ENCODE assay signal across 8 mouse cellular contexts in genomic region chr5:24841662-24842273, GRCm38 (mm10). TPM values are rescaled to one million over a fixed set of nuclear protein-coding genes. Genes with fewer than 3 reads are reported as not detected.
DNase-seq lines count a peak whose midpoint lies in the region; TF ChIP-seq lines count a peak whose summit lies in the region.

No protein-coding gene starts in this region.

- H3K9me3 ChIP-seq in megakaryocyte, embryonic 14.5 days: peaks cover 13% of the 10 kb centered on the region

- no peaks in the 10 kb centered on the region for H3K36me3 ChIP-seq in thymus, adult 2 months (ENCODE audit: control insufficient read depth, insufficient read depth, low read length)
- peaks cover 16% of the 10 kb centered on the region for H3K36me3 ChIP-seq in megakaryocyte, embryonic 14.5 days (replicated peaks; ENCODE audit: low read length)

- intact Hi-C loops in left cerebral cortex, postnatal 14 days (cut with DNase I): no loop called here

- TF ChIP-seq POLR2A in cerebellum, adult 2 months (IDR thresholded peaks at IDR 0.05; ENCODE audit: borderline replicate concordance, insufficient read depth, low read length): no peak
- no peak for TF ChIP-seq POLR2A in thymus, adult 2 months (IDR thresholded peaks at IDR 0.05; ENCODE audit: control insufficient read depth, extremely low read depth, insufficient read depth, low read length, poor library complexity)

- no peak for TF ChIP-seq CTCF in cerebellum, adult 2 months (IDR thresholded peaks at IDR 0.05; ENCODE audit: borderline replicate concordance, insufficient read depth, low read depth, low read length)
- no peak for TF ChIP-seq CTCF in thymus, adult 2 months (IDR thresholded peaks at IDR 0.05; ENCODE audit: borderline replicate concordance, control insufficient read depth, extremely low read depth, insufficient read depth, low read length, poor library complexity)

- no peak for DNase-seq in cerebellum, adult 2 months
- no peak for DNase-seq in cerebellum, adult 8-10 months
- DNase-seq in thymus, adult 2 months: no peak
- DNase-seq in thymus, postnatal 14 days: no peak
- DNase-seq in frontal cortex, postnatal 25 days (ENCODE audit: low spot score in 2 of 2): peak; percentile 22 to 34
- DNase-seq in left cerebral cortex, postnatal 14 days (ENCODE audit: low spot score in 2 of 2): peak; percentile 35 to 47
- DNase-seq in B cell, adult 2 months: no peak

- H3K27ac ChIP-seq in cerebellum, adult 2 months (ENCODE audit: insufficient read depth, low read length): peak overlapping the region; percentile 96
- H3K27ac ChIP-seq in thymus, adult 2 months (ENCODE audit: control insufficient read depth, insufficient read depth, low read length): peak overlapping the region; percentile 89

- H3K4me1 ChIP-seq in cerebellum, adult 2 months (ENCODE audit: control insufficient read depth, insufficient read depth, low read length): peaks cover 9% of the 10 kb centered on the region; the same call in 1 of the 2 replicates
- H3K4me1 ChIP-seq in thymus, adult 2 months (replicated peaks; ENCODE audit: control insufficient read depth, insufficient read depth, low read length): peaks cover 15% of the 10 kb centered on the region
- H3K4me1 ChIP-seq in megakaryocyte, embryonic 14.5 days: peaks cover 64% of the 10 kb centered on the region

- no peaks in the 10 kb centered on the region for H3K27me3 ChIP-seq in cerebellum, adult 2 months (ENCODE audit: control insufficient read depth, insufficient read depth, low read length)
- no peaks in the 10 kb centered on the region for H3K27me3 ChIP-seq in thymus, adult 2 months (ENCODE audit: control insufficient read depth, insufficient read depth, low read length)
- H3K27me3 ChIP-seq in megakaryocyte, embryonic 14.5 days (replicated peaks): no peaks in the 10 kb centered on the region

- under 1% methylated on average over 50 of the region's 50 CpGs for WGBS in cerebellum, adult 2 months
- WGBS in thymus, adult 2 months: under 1% methylated on average over 50 of the region's 50 CpGs

- peak overlapping the region; percentile 95 for H3K4me3 ChIP-seq in cerebellum, adult 2 months (replicated peaks; ENCODE audit: insufficient read depth, low read depth, low read length)
- H3K4me3 ChIP-seq in thymus, adult 2 months (ENCODE audit: control insufficient read depth, insufficient read depth, low read length): peak overlapping the region; percentile 95
- H3K4me3 ChIP-seq in megakaryocyte, embryonic 14.5 days (replicated peaks): peak overlapping the region; percentile 97

RNA-seq across cellular contexts. Expression of gene Rheb, which starts 0.7 kb away (rescaled TPM):
- 114 and 116 TPM in 2 replicates for polyA plus RNA-seq in cerebellum, adult 2 months (2012; rRNA removed)
- 23.1 and 26.2 TPM in 2 replicates for polyA plus RNA-seq in thymus, adult 2 months (2012; rRNA removed)
- total RNA-seq in left cerebral cortex, postnatal 14 days (2021): 100 to 1,000 TPM; 118 to 130 TPM
- polyA plus RNA-seq in megakaryocyte, embryonic 14.5 days (2012; ENCODE audit: insufficient read depth, low replicate concordance): 10.6 and 27.8 TPM in 2 replicates

Comparison
In these comparisons a context has a peak if more than half of its experiments do, and no peak if none do; other contexts are left out.
1. DNase-seq: peak in frontal cortex, postnatal 25 days (2 of 2) and left cerebral cortex, postnatal 14 days (2 of 2); none in cerebellum, adult 2 months (0 of 2), cerebellum, adult 8-10 months (single experiment), thymus, adult 2 months (single experiment), thymus, postnatal 14 days (single experiment) and B cell, adult 2 months (0 of 2).
2. Peak in every context shown above with its lines, with median percentiles within 50 percentile points of each other: H3K4me3 ChIP-seq.